Comparison of ENCODE assay signal across 9 mouse cellular contexts in genomic region chr8:115008624-115009620, GRCm38 (mm10).
DNase-seq lines count a peak whose midpoint lies in the region; ATAC-seq and TF ChIP-seq lines count a peak whose summit lies in the region.
"Had no signal": no experiment of that assay in that cellular context is flagged by ENCODE, and none has a peak within 500 bp of the region (broad histone marks: within the 10 kb centered on the region; RNA-seq: fewer than 3 reads in every experiment).

No protein-coding gene starts in this region.

- WGBS in embryonic facial prominence, embryonic 13.5 days = 82% methylated on average over 9 of the region's 9 CpGs
- 90% methylated on average over 9 of the region's 9 CpGs for WGBS in embryonic facial prominence, embryonic 10.5 days
- 65% methylated on average over 9 of the region's 9 CpGs for WGBS in lung, embryonic 14.5 days
- WGBS in stomach, embryonic 15.5 days = 72% methylated on average over 9 of the region's 9 CpGs

- H3K27me3 ChIP-seq in embryonic facial prominence, embryonic 13.5 days = peaks cover 9% of the 10 kb centered on the region; the same call in 1 of the 2 replicates
- H3K27me3 ChIP-seq in embryonic facial prominence, embryonic 10.5 days (replicated peaks; ENCODE audit: low read depth, poor library complexity, severe bottlenecking) = peaks cover 18% of the 10 kb centered on the region; the same call in 1 of the 2 replicates
- no peaks in the 10 kb centered on the region for H3K27me3 ChIP-seq in lung, embryonic 14.5 days (ENCODE audit: insufficient read depth, low read length)
- no peaks in the 10 kb centered on the region for H3K27me3 ChIP-seq in stomach, embryonic 15.5 days (replicated peaks)

- no peak overlapping the region for H3K9ac ChIP-seq in embryonic facial prominence, embryonic 13.5 days
- no peak overlapping the region for H3K9ac ChIP-seq in lung, embryonic 14.5 days
- no peak overlapping the region for H3K9ac ChIP-seq in stomach, embryonic 15.5 days

- no peak overlapping the region for H3K4me2 ChIP-seq in embryonic facial prominence, embryonic 13.5 days
- no peak overlapping the region for H3K4me2 ChIP-seq in lung, embryonic 14.5 days
- H3K4me2 ChIP-seq in stomach, embryonic 15.5 days = no peak overlapping the region

- H3K9me3 ChIP-seq in embryonic facial prominence, embryonic 13.5 days = no peaks in the 10 kb centered on the region
- no peaks in the 10 kb centered on the region for H3K9me3 ChIP-seq in embryonic facial prominence, embryonic 10.5 days
- no peaks in the 10 kb centered on the region for H3K9me3 ChIP-seq in lung, embryonic 14.5 days (ENCODE audit: low read depth, low read length)
- H3K9me3 ChIP-seq in stomach, embryonic 15.5 days = no peaks in the 10 kb centered on the region

- H3K4me1 ChIP-seq in embryonic facial prominence, embryonic 13.5 days = peaks cover 39% of the 10 kb centered on the region
- peaks cover 44% of the 10 kb centered on the region for H3K4me1 ChIP-seq in embryonic facial prominence, embryonic 10.5 days
- H3K4me1 ChIP-seq in lung, embryonic 14.5 days (ENCODE audit: insufficient read depth) = peaks cover 31% of the 10 kb centered on the region
- H3K4me1 ChIP-seq in stomach, embryonic 15.5 days = peaks cover 15% of the 10 kb centered on the region; the same call in 1 of the 2 replicates

- H3K4me3 ChIP-seq in embryonic facial prominence, embryonic 13.5 days = no peak overlapping the region
- H3K4me3 ChIP-seq in embryonic facial prominence, embryonic 10.5 days = no peak overlapping the region
- no peak overlapping the region for H3K4me3 ChIP-seq in lung, embryonic 14.5 days (ENCODE audit: low read depth, low read length)
- H3K4me3 ChIP-seq in stomach, embryonic 15.5 days (replicated peaks) = no peak overlapping the region

- TF ChIP-seq CTCF in lung, embryonic 14.5 days (IDR thresholded peaks at IDR 0.05; ENCODE audit: low read depth) = no peak

- DNase-seq in embryonic facial prominence, embryonic 10.5 days (ENCODE audit: low spot score) = no peak
- DNase-seq in lung, embryonic 14.5 days = peak; percentile 86
- no peak for DNase-seq in lung, postnatal 14 days
- DNase-seq in cerebellum, postnatal 14 days = peak; percentile 29 to 55

- ATAC-seq in embryonic facial prominence, embryonic 13.5 days (ENCODE audit: insufficient number of reproducible peaks, insufficient read depth, low FRiP score, low TSS enrichment, low read depth) = no peak
- ATAC-seq in lung, embryonic 14.5 days (ENCODE audit: insufficient read depth) = no peak
- ATAC-seq in stomach, embryonic 15.5 days (ENCODE audit: insufficient read depth, low FRiP score, low read depth) = no peak
- ATAC-seq in monocyte, adult 5-6 weeks (replicated peaks; ENCODE audit: insufficient number of reproducible peaks, low FRiP score, low TSS enrichment, poor library complexity, severe bottlenecking) = no peak
- no peak for ATAC-seq in megakaryocyte progenitor cell, adult 5-6 weeks (replicated peaks; ENCODE audit: poor library complexity)

- H3K36me3 ChIP-seq in embryonic facial prominence, embryonic 13.5 days = no peaks in the 10 kb centered on the region
- no peaks in the 10 kb centered on the region for H3K36me3 ChIP-seq in embryonic facial prominence, embryonic 10.5 days (replicated peaks)
- H3K36me3 ChIP-seq in lung, embryonic 14.5 days (ENCODE audit: insufficient read depth) = no peaks in the 10 kb centered on the region
- H3K36me3 ChIP-seq in stomach, embryonic 15.5 days = no peaks in the 10 kb centered on the region

- 0 out of 2 replicates have a peak overlapping the region, but pooled peaks have one; percentile 70 for H3K27ac ChIP-seq in embryonic facial prominence, embryonic 13.5 days
- no peak overlapping the region; the same call in 1 of the 2 replicates for H3K27ac ChIP-seq in embryonic facial prominence, embryonic 10.5 days (replicated peaks)
- peak overlapping the region; percentile 88 for H3K27ac ChIP-seq in lung, embryonic 14.5 days (ENCODE audit: low read depth)
- peak overlapping the region; percentile 60 for H3K27ac ChIP-seq in stomach, embryonic 15.5 days
- H3K27ac ChIP-seq: kidney, postnatal 0 days had no signal

Comparison
In these comparisons a context has a peak if more than half of its experiments do, and no peak if none do; other contexts are left out.
1. DNase-seq: peak in lung, embryonic 14.5 days (single experiment) and cerebellum, postnatal 14 days (2 of 2); none in embryonic facial prominence, embryonic 10.5 days (single experiment) and lung, postnatal 14 days (single experiment).